9 mouse cellular contexts compared by ENCODE assay signal in the genomic region with DNA sequence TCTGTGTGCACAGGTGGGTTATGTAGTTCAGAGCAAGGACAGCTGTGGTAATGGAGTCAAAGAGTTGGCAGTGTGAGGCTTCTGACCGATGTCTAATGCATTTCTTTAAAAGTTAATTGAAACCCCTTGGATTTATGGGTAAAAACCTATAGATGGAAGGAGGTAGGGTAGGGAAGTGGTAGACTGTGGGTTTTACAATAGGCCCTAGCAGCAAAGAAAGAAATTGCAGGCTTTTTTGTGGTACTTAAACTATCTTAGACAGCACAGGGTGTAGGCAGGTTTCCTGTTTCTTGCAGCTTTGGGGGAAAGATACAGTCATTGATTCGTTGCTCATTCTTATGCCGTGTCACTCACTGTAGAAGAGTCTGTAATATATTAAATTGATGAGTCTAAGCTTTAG. TPM values are rescaled to one million over a fixed set of nuclear protein-coding genes. Genes with fewer than 3 reads are reported as not detected.
A peak's percentile ranks its signal among the peaks of the same experiment; 100 is the strongest.
DNase-seq lines count a peak whose midpoint lies in the region; ATAC-seq and TF ChIP-seq lines count a peak whose summit lies in the region.
"Had no signal": no experiment of that assay in that cellular context is flagged by ENCODE, and none has a peak within 500 bp of the region (broad histone marks: within the 10 kb centered on the region; RNA-seq: fewer than 3 reads in every experiment).

No protein-coding gene starts in this region.

- TF ChIP-seq EP300 in stomach, postnatal 0 days (optimal IDR thresholded peaks at IDR 0.05), result no peak

- no peak overlapping the region for H3K9ac ChIP-seq in forebrain, embryonic 13.5 days
- no peak overlapping the region for H3K9ac ChIP-seq in stomach, embryonic 15.5 days
- no peak overlapping the region for H3K9ac ChIP-seq in stomach, postnatal 0 days (ENCODE audit: low read length)
- 0 out of 2 replicates have a peak overlapping the region, but pooled peaks have one; percentile 8 for H3K9ac ChIP-seq in limb, embryonic 13.5 days
- H3K9ac ChIP-seq: embryonic facial prominence, embryonic 15.5 days had no signal

- H3K4me3 ChIP-seq in forebrain, embryonic 10.5 days, result peak overlapping the region; percentile 94; the same call in 1 of the 2 replicates
- H3K4me3 ChIP-seq in forebrain, embryonic 13.5 days, result no peak overlapping the region
- H3K4me3 ChIP-seq in stomach, embryonic 15.5 days (replicated peaks), result peak overlapping the region; percentile 94; the same call in 1 of the 2 replicates
- no peak overlapping the region for H3K4me3 ChIP-seq in stomach, postnatal 0 days (ENCODE audit: low read depth, low read length)
- no peak overlapping the region for H3K4me3 ChIP-seq in limb, embryonic 13.5 days

- no peak overlapping the region for H3K4me2 ChIP-seq in forebrain, embryonic 13.5 days
- no peak overlapping the region for H3K4me2 ChIP-seq in stomach, embryonic 15.5 days
- no peak overlapping the region; the same call in 1 of the 2 replicates for H3K4me2 ChIP-seq in stomach, postnatal 0 days (replicated peaks; ENCODE audit: low read depth)
- peak overlapping the region; percentile 79 for H3K4me2 ChIP-seq in limb, embryonic 13.5 days (replicated peaks)
- H3K4me2 ChIP-seq: embryonic facial prominence, embryonic 15.5 days had no signal

- peaks cover 44% of the 10 kb centered on the region for H3K4me1 ChIP-seq in forebrain, embryonic 10.5 days
- H3K4me1 ChIP-seq in forebrain, embryonic 13.5 days, result peaks cover 28% of the 10 kb centered on the region
- peaks cover 2% of the 10 kb centered on the region; the same call in 1 of the 2 replicates for H3K4me1 ChIP-seq in stomach, embryonic 15.5 days
- H3K4me1 ChIP-seq in stomach, postnatal 0 days (replicated peaks; ENCODE audit: control insufficient read depth, insufficient read depth), result 0 out of 2 replicates have a peak, but pooled peaks cover 2% of the 10 kb centered on the region
- peaks cover 32% of the 10 kb centered on the region for H3K4me1 ChIP-seq in limb, embryonic 13.5 days

- TF ChIP-seq CTCF in stomach, postnatal 0 days (IDR thresholded peaks at IDR 0.05; ENCODE audit: low read depth), result no peak

- WGBS in forebrain, embryonic 10.5 days, result 92% methylated on average over 3 of the region's 3 CpGs
- 87% methylated on average over 3 of the region's 3 CpGs for WGBS in forebrain, embryonic 13.5 days
- WGBS in stomach, embryonic 15.5 days, result 59% methylated on average over 3 of the region's 3 CpGs
- 71% methylated on average over 3 of the region's 3 CpGs for WGBS in stomach, postnatal 0 days
- WGBS in limb, embryonic 13.5 days, result 79% methylated on average over 3 of the region's 3 CpGs

- no peaks in the 10 kb centered on the region for H3K9me3 ChIP-seq in forebrain, embryonic 10.5 days
- H3K9me3 ChIP-seq in forebrain, embryonic 13.5 days (replicated peaks), result no peaks in the 10 kb centered on the region
- H3K9me3 ChIP-seq in stomach, embryonic 15.5 days, result no peaks in the 10 kb centered on the region
- no peaks in the 10 kb centered on the region for H3K9me3 ChIP-seq in stomach, postnatal 0 days (ENCODE audit: control insufficient read depth, low read length)
- H3K9me3 ChIP-seq in limb, embryonic 13.5 days, result no peaks in the 10 kb centered on the region
- H3K9me3 ChIP-seq: embryonic facial prominence, embryonic 15.5 days had no signal

- peaks cover 19% of the 10 kb centered on the region for H3K36me3 ChIP-seq in forebrain, embryonic 10.5 days (replicated peaks)
- no peaks in the 10 kb centered on the region for H3K36me3 ChIP-seq in forebrain, embryonic 13.5 days (ENCODE audit: poor library complexity, severe bottlenecking)
- no peaks in the 10 kb centered on the region for H3K36me3 ChIP-seq in stomach, embryonic 15.5 days
- H3K36me3 ChIP-seq in stomach, postnatal 0 days (ENCODE audit: control insufficient read depth, insufficient read depth, low read length), result no peaks in the 10 kb centered on the region
- no peaks in the 10 kb centered on the region for H3K36me3 ChIP-seq in limb, embryonic 13.5 days
- H3K36me3 ChIP-seq: embryonic facial prominence, embryonic 15.5 days had no signal

- H3K27ac ChIP-seq in forebrain, embryonic 10.5 days, result no peak overlapping the region
- H3K27ac ChIP-seq in forebrain, embryonic 13.5 days, result no peak overlapping the region
- H3K27ac ChIP-seq in stomach, embryonic 15.5 days, result no peak overlapping the region
- H3K27ac ChIP-seq in stomach, postnatal 0 days (replicated peaks), result no peak overlapping the region
- H3K27ac ChIP-seq in limb, embryonic 13.5 days, result no peak overlapping the region
- H3K27ac ChIP-seq: embryonic facial prominence, embryonic 15.5 days had no signal

- ATAC-seq in forebrain, embryonic 13.5 days, result no peak
- no peak for ATAC-seq in stomach, embryonic 15.5 days (ENCODE audit: insufficient read depth, low FRiP score, low read depth)
- no peak for ATAC-seq in stomach, postnatal 0 days (ENCODE audit: low FRiP score, low TSS enrichment)
- no peak for ATAC-seq in limb, embryonic 13.5 days (ENCODE audit: low FRiP score, low read depth)

- no peak for DNase-seq in forebrain, embryonic 10.5 days (ENCODE audit: extremely low spot score, low spot score)
- DNase-seq in stomach, postnatal 0 days (ENCODE audit: low spot score), result no peak
- DNase-seq in thymus, postnatal 25 days, result peak; percentile 17
- no peak for DNase-seq in layer of hippocampus, adult 9-11 months
- DNase-seq in kidney, postnatal 36 days, result no peak

- peaks cover 7% of the 10 kb centered on the region for H3K27me3 ChIP-seq in forebrain, embryonic 10.5 days (ENCODE audit: poor library complexity, severe bottlenecking)
- H3K27me3 ChIP-seq in forebrain, embryonic 13.5 days, result no peaks in the 10 kb centered on the region
- no peaks in the 10 kb centered on the region for H3K27me3 ChIP-seq in stomach, embryonic 15.5 days (replicated peaks)
- no peaks in the 10 kb centered on the region for H3K27me3 ChIP-seq in stomach, postnatal 0 days (ENCODE audit: control insufficient read depth, insufficient read depth, low read length)
- H3K27me3 ChIP-seq in limb, embryonic 13.5 days, result peaks cover 6% of the 10 kb centered on the region
- H3K27me3 ChIP-seq: embryonic facial prominence, embryonic 15.5 days had no signal

RNA-seq across cellular contexts. Expression of a gene that starts 2.4 kb away (rescaled TPM):
- 11.2 and 11.3 TPM in 2 replicates for polyA plus RNA-seq in forebrain, embryonic 10.5 days (2016; fragmentation: Nextera tagmentation; extraction: Ambion mirVana)
- polyA plus RNA-seq in forebrain, embryonic 13.5 days (2015; fragmentation: Nextera tagmentation; extraction: Ambion mirVana), result 13.4 and 13.9 TPM in 2 replicates
- 8.5 and 9.3 TPM in 2 replicates for polyA plus RNA-seq in stomach, embryonic 15.5 days (2015; fragmentation: Nextera tagmentation; extraction: Ambion mirVana)
- polyA plus RNA-seq in stomach, postnatal 0 days (2015; fragmentation: Nextera tagmentation; extraction: Ambion mirVana), result 7.5 and 9.2 TPM in 2 replicates
- polyA plus RNA-seq in limb, embryonic 13.5 days (2015; fragmentation: Nextera tagmentation; extraction: Ambion mirVana), result 10.0 and 10.4 TPM in 2 replicates

Comparison
In these comparisons a context has a peak if more than half of its experiments do, and no peak if none do; other contexts are left out.
1. H3K4me3 ChIP-seq: peak in forebrain, embryonic 10.5 days (single experiment) and stomach, embryonic 15.5 days (single experiment); none in forebrain, embryonic 13.5 days (single experiment), stomach, postnatal 0 days (single experiment) and limb, embryonic 13.5 days (single experiment).